Mouse (Mus musculus) G1E (cell line): ENCODE data around the gene Rbm4.

Source experiments
- CTCF ChIP-seq: IDR thresholded peaks from 2 replicates; pipeline ENCODE4 v1.5.1; 2012; ENCODE audit warnings: low read depth, low read length, inconsistent platforms, mixed read lengths
- GATA1 ChIP-seq: IDR thresholded peaks from 2 replicates; pipeline ENCODE4 v1.6.1; 2012; ENCODE audit warnings: borderline replicate concordance, low read length, inconsistent platforms, mixed read lengths
- GATA2 ChIP-seq: IDR thresholded peaks from 2 replicates; pipeline ENCODE4 v1.6.1; 2012; ENCODE audit warnings: low read depth, low read length, inconsistent platforms, borderline replicate concordance
- POLR2AphosphoS5 ChIP-seq: IDR thresholded peaks from 2 replicates; pipeline ENCODE4 v1.6.1; 2012; ENCODE audit warnings: low read depth, low read length, inconsistent platforms; ENCODE audit not compliant: insufficient replicate concordance
- TAL1 ChIP-seq: conservative IDR thresholded peaks from 2 replicates; pipeline ENCODE4 v1.6.1; 2012; ENCODE audit warnings: low read depth, low read length, inconsistent platforms, mixed read lengths

GRCm38 (mm10) chr19:4833977-4834376 lies 40.3 kb upstream of the Rbm4 start:
- TF ChIP-seq CTCF, result no peak
- TF ChIP-seq POLR2AphosphoS5, result no peak
- TF ChIP-seq GATA1, result no peak
- TF ChIP-seq TAL1, result no peak
- TF ChIP-seq GATA2, result no peak
